Mouse (Mus musculus): ENCODE measurements at regions not wholly inside any gene's neighbourhood (a gene's known extent, or its start where the extent isn't known, plus 50 kb on each side); places are given as distances from the start of the nearest gene placed in this dataset.

- no peaks in the 10 kb centered on the region for H3K79me2 ChIP-seq (ENCODE audit: control insufficient read depth, insufficient read depth, low read length, poor library complexity)
- DNase-seq (ENCODE audit: low read depth, low spot score), result no peak
- H3K9me3 ChIP-seq (replicated peaks; ENCODE audit: insufficient read depth, low read length), result no peaks in the 10 kb centered on the region
- H3K27ac ChIP-seq (ENCODE audit: control insufficient read depth, low read depth, low read length), result no peak overlapping the region
- no peak for TF ChIP-seq CTCF (IDR thresholded peaks at IDR 0.05 in 2 of 3, conservative IDR thresholded peaks at IDR 0.05 in 1 of 3; ENCODE audit: control insufficient read depth in 1 of 3, insufficient read depth in 1 of 3, low read depth in 2 of 3, low read length in 3 of 3, poor library complexity in 1 of 3, severe bottlenecking in 1 of 3)
- no peak for TF ChIP-seq HCFC1 (IDR thresholded peaks at IDR 0.05; ENCODE audit: low read depth, low read length)
- no peak for TF ChIP-seq GATA1 (IDR thresholded peaks at IDR 0.05; ENCODE audit: low read depth, low read length)
- TF ChIP-seq RCOR1 (IDR thresholded peaks at IDR 0.05; ENCODE audit: low read depth, low read length), result no peak
- TF ChIP-seq CHD2 (IDR thresholded peaks at IDR 0.05; ENCODE audit: low read length), result no peak
- no peak for TF ChIP-seq POLR2AphosphoS5 (IDR thresholded peaks at IDR 0.05; ENCODE audit: borderline replicate concordance, low read depth, low read length)
- TF ChIP-seq USF2 (IDR thresholded peaks at IDR 0.05; ENCODE audit: borderline replicate concordance in 1 of 2, insufficient read depth in 1 of 2, low read depth in 1 of 2, low read length in 2 of 2), result no peak
- no peak for TF ChIP-seq ZNF384 (IDR thresholded peaks at IDR 0.05; ENCODE audit: low read depth, low read length)
- TF ChIP-seq MYC (IDR thresholded peaks at IDR 0.05; ENCODE audit: low read depth, low read length), result no peak
- TF ChIP-seq ZC3H11A (IDR thresholded peaks at IDR 0.05; ENCODE audit: low read depth, low read length), result no peak
- no peak for TF ChIP-seq MYB (IDR thresholded peaks at IDR 0.05; ENCODE audit: low read depth, low read length)
- no peak for TF ChIP-seq NRF1 (IDR thresholded peaks at IDR 0.05; ENCODE audit: insufficient read depth, low read depth, low read length, poor library complexity, severe bottlenecking)
- H3K36me3 ChIP-seq (ENCODE audit: control insufficient read depth in 1 of 2, insufficient read depth in 2 of 2, low read length in 2 of 2), result no peaks in the 10 kb centered on the region
- no peaks in the 10 kb centered on the region for H3K27me3 ChIP-seq (ENCODE audit: control insufficient read depth in 1 of 2, insufficient read depth in 2 of 2, low read length in 2 of 2)
- no peak overlapping the region for H3K9ac ChIP-seq (ENCODE audit: control insufficient read depth, low read depth, low read length, poor library complexity, severe bottlenecking)
- no peaks in the 10 kb centered on the region for H3K4me1 ChIP-seq (ENCODE audit: control insufficient read depth in 1 of 2, insufficient read depth in 2 of 2, low read length in 2 of 2)
- H3K4me3 ChIP-seq (ENCODE audit: control insufficient read depth in 1 of 2, insufficient read depth in 1 of 2, low read depth in 2 of 2, low read length in 2 of 2), result no peak overlapping the region
Measured at GRCm38 (mm10) chr2:159446434-159446833, 651.8 kb downstream of the Dhx35 start.

- Histone ChIP-seq H3K9ac (ENCODE audit: control insufficient read depth, low read depth, low read length, poor library complexity, severe bottlenecking) (no peak overlapping the region), H3K4me1 (ENCODE audit: control insufficient read depth in 1 of 2, insufficient read depth in 2 of 2, low read length in 2 of 2) (no peaks in the 10 kb centered on the region), H3K79me2 (ENCODE audit: control insufficient read depth, insufficient read depth, low read length, poor library complexity) (no peaks in the 10 kb centered on the region), H3K4me3 (ENCODE audit: control insufficient read depth in 1 of 2, insufficient read depth in 1 of 2, low read depth in 2 of 2, low read length in 2 of 2) (no peak overlapping the region), H3K27me3 (ENCODE audit: control insufficient read depth in 1 of 2, insufficient read depth in 2 of 2, low read length in 2 of 2) (no peaks in the 10 kb centered on the region), H3K9me3 (replicated peaks; ENCODE audit: insufficient read depth, low read length) (no peaks in the 10 kb centered on the region), H3K36me3 (ENCODE audit: control insufficient read depth in 1 of 2, insufficient read depth in 2 of 2, low read length in 2 of 2) (no peaks in the 10 kb centered on the region), H3K27ac (ENCODE audit: control insufficient read depth, low read depth, low read length) (no peak overlapping the region)
- TF ChIP-seq MAX (IDR thresholded peaks at IDR 0.05; ENCODE audit: low read length) (no peak), HCFC1 (IDR thresholded peaks at IDR 0.05; ENCODE audit: low read depth, low read length) (no peak), RCOR1 (IDR thresholded peaks at IDR 0.05; ENCODE audit: low read depth, low read length) (no peak), USF1 (IDR thresholded peaks at IDR 0.05; ENCODE audit: low read depth, low read length) (no peak), CTCF (IDR thresholded peaks at IDR 0.05 in 2 of 3, conservative IDR thresholded peaks at IDR 0.05 in 1 of 3; ENCODE audit: control insufficient read depth in 1 of 3, insufficient read depth in 1 of 3, low read depth in 2 of 3, low read length in 3 of 3, poor library complexity in 1 of 3, severe bottlenecking in 1 of 3) (no peak), NRF1 (IDR thresholded peaks at IDR 0.05; ENCODE audit: insufficient read depth, low read depth, low read length, poor library complexity, severe bottlenecking) (no peak), KAT2A (conservative IDR thresholded peaks at IDR 0.05; ENCODE audit: low read depth, low read length) (no peak)
- DNase-seq (ENCODE audit: low read depth, low spot score), result no peak
Measured at GRCm38 (mm10) chr2:159446886-159447285, 652.3 kb downstream of the Dhx35 start.
